Comparison of ENCODE assay signal across 11 mouse cellular contexts in genomic region chr14:26531410-26532313, GRCm38 (mm10). TPM values are rescaled to one million over a fixed set of nuclear protein-coding genes. Genes with fewer than 3 reads are reported as not detected.
DNase-seq lines count a peak whose midpoint lies in the region; ATAC-seq and TF ChIP-seq lines count a peak whose summit lies in the region.
"Had no signal": no experiment of that assay in that cellular context is flagged by ENCODE, and none has a peak within 500 bp of the region (broad histone marks: within the 10 kb centered on the region; RNA-seq: fewer than 3 reads in every experiment).

No protein-coding gene starts in this region.

- H3K9ac ChIP-seq in heart, embryonic 13.5 days, result peak overlapping the region; percentile 2
- 0 out of 2 replicates have a peak overlapping the region, but pooled peaks have one; percentile 40 for H3K9ac ChIP-seq in embryonic facial prominence, embryonic 14.5 days (ENCODE audit: low read depth, low read length)
- no peak overlapping the region for H3K9ac ChIP-seq in limb, embryonic 14.5 days (ENCODE audit: low read depth, low read length, severe bottlenecking)
- H3K9ac ChIP-seq: limb, embryonic 15.5 days had no signal

- TF ChIP-seq POLR2A in limb, embryonic 14.5 days (IDR thresholded peaks at IDR 0.05; ENCODE audit: borderline replicate concordance, extremely low read depth, insufficient read depth, insufficient read length), result no peak

- WGBS in heart, embryonic 13.5 days, result 68% methylated on average over 10 of the region's 10 CpGs
- 64% methylated on average over 10 of the region's 10 CpGs for WGBS in embryonic facial prominence, embryonic 14.5 days
- WGBS in limb, embryonic 14.5 days, result 68% methylated on average over 10 of the region's 10 CpGs

- no peaks in the 10 kb centered on the region for H3K9me3 ChIP-seq in heart, embryonic 13.5 days
- no peaks in the 10 kb centered on the region for H3K9me3 ChIP-seq in embryonic facial prominence, embryonic 14.5 days (ENCODE audit: control insufficient read depth, low read length)
- H3K9me3 ChIP-seq in limb, embryonic 14.5 days (ENCODE audit: control insufficient read depth, low read length), result no peaks in the 10 kb centered on the region
- H3K9me3 ChIP-seq: limb, embryonic 15.5 days had no signal

- no peaks in the 10 kb centered on the region for H3K27me3 ChIP-seq in heart, embryonic 13.5 days (replicated peaks)
- no peaks in the 10 kb centered on the region for H3K27me3 ChIP-seq in embryonic facial prominence, embryonic 14.5 days (replicated peaks; ENCODE audit: control insufficient read depth, insufficient read depth, low read length)
- H3K27me3 ChIP-seq in limb, embryonic 14.5 days (ENCODE audit: control insufficient read depth, insufficient read depth, low read length), result no peaks in the 10 kb centered on the region
- H3K27me3 ChIP-seq: limb, embryonic 15.5 days had no signal

- DNase-seq in heart, adult 9 months (ENCODE audit: low spot score in 2 of 2), result no peak
- DNase-seq in A20 (ENCODE audit: low read depth, low spot score), result peak; percentile 45
- no peak for DNase-seq in embryonic facial prominence, embryonic 14.5 days (ENCODE audit: low spot score)
- no peak for DNase-seq in limb, embryonic 14.5 days (ENCODE audit: low spot score)
- no peak for DNase-seq in adrenal gland, adult 18-20 months (ENCODE audit: low spot score in 2 of 2)
- no peak for DNase-seq in spleen, postnatal 4 days (ENCODE audit: low spot score in 2 of 2)
- no peak for DNase-seq in right cerebral cortex, postnatal 25 days
- DNase-seq: cerebellum, adult 9-11 months; right cerebral cortex, adult 18-20 months had no signal

- no peak overlapping the region for H3K27ac ChIP-seq in heart, embryonic 13.5 days (replicated peaks)
- H3K27ac ChIP-seq in embryonic facial prominence, embryonic 14.5 days (replicated peaks; ENCODE audit: low read depth, low read length), result no peak overlapping the region
- no peak overlapping the region for H3K27ac ChIP-seq in limb, embryonic 14.5 days (replicated peaks; ENCODE audit: low read depth, low read length)
- H3K27ac ChIP-seq: limb, embryonic 15.5 days had no signal

- peak overlapping the region; percentile 98 for H3K4me3 ChIP-seq in heart, embryonic 13.5 days
- no peak overlapping the region for H3K4me3 ChIP-seq in embryonic facial prominence, embryonic 14.5 days (ENCODE audit: low read depth, low read length)
- H3K4me3 ChIP-seq in limb, embryonic 14.5 days (replicated peaks; ENCODE audit: low read length), result no peak overlapping the region

- ATAC-seq in heart, embryonic 13.5 days (ENCODE audit: extremely low read depth, insufficient number of reproducible peaks, low FRiP score, low TSS enrichment), result no peak
- ATAC-seq in embryonic facial prominence, embryonic 14.5 days (ENCODE audit: low read depth), result no peak
- no peak for ATAC-seq in limb, embryonic 14.5 days (ENCODE audit: low FRiP score, low read depth)

- H3K4me2 ChIP-seq in heart, embryonic 13.5 days, result peak overlapping the region; percentile 97
- H3K4me2 ChIP-seq in embryonic facial prominence, embryonic 14.5 days (ENCODE audit: low read depth, low read length), result peak overlapping the region; percentile 43
- peak overlapping the region; percentile 8; the same call in 1 of the 2 replicates for H3K4me2 ChIP-seq in limb, embryonic 14.5 days (replicated peaks; ENCODE audit: low read depth, low read length, severe bottlenecking)

- H3K4me1 ChIP-seq in heart, embryonic 13.5 days, result peaks cover 62% of the 10 kb centered on the region
- peaks cover 28% of the 10 kb centered on the region for H3K4me1 ChIP-seq in embryonic facial prominence, embryonic 14.5 days (ENCODE audit: control insufficient read depth, insufficient read depth, low read length)
- peaks cover 29% of the 10 kb centered on the region for H3K4me1 ChIP-seq in limb, embryonic 14.5 days (ENCODE audit: control insufficient read depth, insufficient read depth, low read length)

- H3K36me3 ChIP-seq in heart, embryonic 13.5 days, result peaks cover 20% of the 10 kb centered on the region
- H3K36me3 ChIP-seq in embryonic facial prominence, embryonic 14.5 days (ENCODE audit: control insufficient read depth, insufficient read depth, low read length), result 0 out of 2 replicates have a peak, but pooled peaks cover 9% of the 10 kb centered on the region
- H3K36me3 ChIP-seq in limb, embryonic 14.5 days (ENCODE audit: control insufficient read depth, insufficient read depth, low read length), result no peaks in the 10 kb centered on the region
- H3K36me3 ChIP-seq: limb, embryonic 15.5 days had no signal

RNA-seq across cellular contexts. Expression of gene Slmap, which starts 3.1 kb away (rescaled TPM):
- 98.1 and 101 TPM in 2 replicates for polyA plus RNA-seq in heart, embryonic 13.5 days (2015; fragmentation: Nextera tagmentation; extraction: Ambion mirVana)
- polyA plus RNA-seq in embryonic facial prominence, embryonic 14.5 days (2014; fragmentation: Nextera tagmentation; extraction: Ambion mirVana), result 28.0 and 28.9 TPM in 2 replicates
- polyA plus RNA-seq in limb, embryonic 14.5 days (2012; rRNA removed), result 24.8 and 27.0 TPM in 2 replicates
- 25.4 and 26.5 TPM in 2 replicates for polyA plus RNA-seq in limb, embryonic 14.5 days (2014; fragmentation: Nextera tagmentation; extraction: Ambion mirVana)
- 10 to 100 TPM; 81.3 to 88.8 TPM for total RNA-seq in adrenal gland, adult 18-20 months (2021)

RNA-seq across cellular contexts. Expression of gene Dennd6a, which starts 42.0 kb away (rescaled TPM):
- polyA plus RNA-seq in heart, embryonic 13.5 days (2015; fragmentation: Nextera tagmentation; extraction: Ambion mirVana), result 18.4 and 24.1 TPM in 2 replicates
- polyA plus RNA-seq in embryonic facial prominence, embryonic 14.5 days (2014; fragmentation: Nextera tagmentation; extraction: Ambion mirVana), result 27.8 and 28.5 TPM in 2 replicates
- 19.2 and 19.4 TPM in 2 replicates for polyA plus RNA-seq in limb, embryonic 14.5 days (2012; rRNA removed)
- 28.6 and 28.7 TPM in 2 replicates for polyA plus RNA-seq in limb, embryonic 14.5 days (2014; fragmentation: Nextera tagmentation; extraction: Ambion mirVana)
- 10 to 100 TPM; 27.5 to 33.1 TPM for total RNA-seq in adrenal gland, adult 18-20 months (2021)

Comparison
In these comparisons a context has a peak if more than half of its experiments do, and no peak if none do; other contexts are left out.
1. H3K4me2 ChIP-seq: peak in every context shown above with its lines; median percentile 97 in heart, embryonic 13.5 days; 43 in embryonic facial prominence, embryonic 14.5 days; 8 in limb, embryonic 14.5 days.